Mouse (Mus musculus) brain, embryonic 14.5 days (tissue): ENCODE measurements at regions not wholly inside any gene's neighbourhood (a gene's known extent, or its start where the extent isn't known, plus 50 kb on each side); places are given as distances from the start of the nearest gene placed in this dataset.

Experiments used
- CTCF ChIP-seq: fragments of 200-500 bp; IDR thresholded peaks from 2 replicates; pipeline ENCODE4 v1.5.1; 2012; ENCODE audit warnings: inconsistent platforms, mild to moderate bottlenecking, moderate library complexity, borderline replicate concordance; ENCODE audit not compliant: insufficient read depth, insufficient read length; ENCODE audit errors: extremely low read depth
- POLR2A ChIP-seq: fragments of 200-500 bp; IDR thresholded peaks from 2 replicates; pipeline ENCODE4 v1.6.1; 2012; ENCODE audit warnings: mild to moderate bottlenecking, inconsistent platforms, borderline replicate concordance; ENCODE audit not compliant: poor library complexity, insufficient read depth, insufficient read length, severe bottlenecking; ENCODE audit errors: extremely low read depth

DNA sequence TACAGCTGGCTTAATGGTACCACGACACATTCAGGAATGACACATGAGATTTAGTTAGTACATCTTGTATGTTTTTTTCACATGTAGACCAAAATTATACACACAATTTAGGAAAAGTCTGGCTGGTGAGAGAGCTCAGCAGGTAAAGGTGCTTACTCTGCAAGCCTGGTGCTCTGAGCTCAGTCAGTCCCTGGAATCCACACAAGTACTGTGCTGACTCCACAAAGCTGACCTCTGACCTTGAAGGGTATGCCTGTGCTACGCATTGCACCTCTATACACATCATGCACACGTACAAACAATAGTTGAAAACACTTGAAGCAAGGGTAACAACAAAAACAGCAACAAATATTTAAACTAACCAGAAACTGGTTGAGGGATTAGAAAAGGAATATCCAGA is 96.5 kb downstream of the Foxb1 start:
- no peak for TF ChIP-seq POLR2A
- no peak for TF ChIP-seq CTCF
